Mouse (Mus musculus) midbrain, embryonic 13.5 days (tissue): ENCODE measurements around the gene Apol10b. TPM values are rescaled to one million over a fixed set of nuclear protein-coding genes. Genes with fewer than 3 reads are reported as not detected.
"Not testable (repeated sequence)": the region's sequence is repeated elsewhere in the genome, so short reads cannot be mapped to it uniquely, and the experiment has no call there.

ENCODE experiments used
- ATAC-seq: fragments of 200-750 bp; cut with Nextera tagmentation; 2 replicates; pipeline ENCODE4 v1.8.0; 2017; ENCODE audit warnings: mild to moderate bottlenecking, moderate TSS enrichment, moderate library complexity
- H3K27ac ChIP-seq: fragments of 300-500 bp; sonication (generic); 2 replicates; pipeline ENCODE4 v1.5.1; 2015; ENCODE audit warnings: inconsistent platforms, mild to moderate bottlenecking, moderate library complexity
- H3K27me3 ChIP-seq: fragments of 300-500 bp; sonication (generic); 2 replicates; pipeline ENCODE4 v1.6.1; 2015; ENCODE audit warnings: mild to moderate bottlenecking, inconsistent platforms
- H3K36me3 ChIP-seq: fragments of 300-500 bp; sonication (generic); 2 replicates; pipeline ENCODE4 v1.6.1; 2015; ENCODE audit warnings: mild to moderate bottlenecking, inconsistent platforms
- H3K4me1 ChIP-seq: fragments of 300-500 bp; sonication (generic); replicated peaks from 2 replicates; pipeline ENCODE4 v1.6.1; 2015; ENCODE audit warnings: inconsistent platforms
- H3K4me2 ChIP-seq: fragments of 300-500 bp; sonication (generic); replicated peaks from 2 replicates; pipeline ENCODE4 v1.6.1; 2015; ENCODE audit warnings: moderate library complexity, mild to moderate bottlenecking, inconsistent platforms
- H3K4me3 ChIP-seq: fragments of 300-500 bp; sonication (generic); replicated peaks from 2 replicates; pipeline ENCODE4 v1.5.1; 2015; ENCODE audit warnings: mild to moderate bottlenecking, inconsistent platforms
- H3K9ac ChIP-seq: fragments of 300-500 bp; sonication (generic); replicated peaks from 2 replicates; pipeline ENCODE4 v1.6.1; 2015; ENCODE audit warnings: mild to moderate bottlenecking, inconsistent platforms
- H3K9me3 ChIP-seq: fragments of 300-500 bp; sonication (generic); 2 replicates; pipeline ENCODE4 v1.6.1; 2016; ENCODE audit warnings: mild to moderate bottlenecking, inconsistent platforms
- WGBS: fragments of 180-500 bp; shearing (Covaris S2); methylation state at CpG from one replicate; pipeline ENCODE4 v1.1.7; 2015; 5-methylcytosine and 5-hydroxymethylcytosine counted together
- polyA plus RNA-seq: library from polyadenylated mRNA; unstranded; fragments of >200 nt; fragmentation: Nextera tagmentation; extraction: Ambion mirVana; gene quantifications from 2 replicates; pipeline ENCODE4 v1.2.1, GENCODE M21; 2015

Gene Apol10b
- not detected in 2 replicates for polyA plus RNA-seq

- 66% methylated on average over 5 of the region's 5 CpGs for WGBS
- no peaks in the 10 kb centered on the region for H3K4me1 ChIP-seq
- no peak within 1 kb of the TSS for H3K9ac ChIP-seq
- no peak for ATAC-seq
- no peak within 1 kb of the TSS for H3K4me2 ChIP-seq
- no peaks in the 10 kb centered on the region for H3K9me3 ChIP-seq
- no peaks in the 10 kb centered on the region for H3K27me3 ChIP-seq
- H3K27ac ChIP-seq: no peak within 1 kb of the TSS
- H3K36me3 ChIP-seq: no peaks in the 10 kb centered on the region
- H3K4me3 ChIP-seq: no peak within 1 kb of the TSS
These were observed at the start of gene Apol10b for GRCm38 (mm10) chr15:77595961-77596360. Gene Apol10b (minus strand): TSS chr15:77596125.

- not testable (repeated sequence) for H3K9ac ChIP-seq, H3K4me2 ChIP-seq, H3K4me1 ChIP-seq, H3K4me3 ChIP-seq, ATAC-seq, H3K27me3 ChIP-seq, H3K27ac ChIP-seq, H3K9me3 ChIP-seq, H3K36me3 ChIP-seq
- WGBS: 74% methylated on average over 2 of the region's 2 CpGs
These were observed 47.3 kb upstream of the Apol10b start, which contains the start of gene Apol11b for GRCm38 (mm10) chr15:77643176-77643575. Gene Apol11b (minus strand): TSS chr15:77643286.

- 76% methylated on average over 3 of the region's 3 CpGs for WGBS
- H3K9me3 ChIP-seq, H3K36me3 ChIP-seq, H3K4me3 ChIP-seq, H3K9ac ChIP-seq, H3K4me1 ChIP-seq, H3K27ac ChIP-seq, ATAC-seq, H3K4me2 ChIP-seq, H3K27me3 ChIP-seq: not testable (repeated sequence)
These were observed 33.9 kb upstream of the Apol10b start for GRCm38 (mm10) chr15:77629822-77630221.

- not testable (repeated sequence) for H3K27ac ChIP-seq, H3K27me3 ChIP-seq, ATAC-seq, H3K4me3 ChIP-seq, H3K9me3 ChIP-seq, H3K36me3 ChIP-seq, H3K9ac ChIP-seq, H3K4me2 ChIP-seq, H3K4me1 ChIP-seq
- WGBS: 58% methylated on average over 9 of the region's 9 CpGs
These were observed 32.7 kb upstream of the Apol10b start for GRCm38 (mm10) chr15:77628647-77629046.

GRCm38 (mm10) chr15:77626471-77626870 lies 30.5 kb upstream of the Apol10b start:
- H3K4me1 ChIP-seq, H3K27me3 ChIP-seq, H3K4me2 ChIP-seq, H3K36me3 ChIP-seq, H3K9ac ChIP-seq, H3K27ac ChIP-seq, ATAC-seq, H3K4me3 ChIP-seq, H3K9me3 ChIP-seq: not testable (repeated sequence)
- 89% methylated on average over 4 of the region's 4 CpGs for WGBS

GRCm38 (mm10) chr15:77624710-77625109 lies 28.8 kb upstream of the Apol10b start:
- 87% methylated on average over 1 of the region's 1 CpGs for WGBS
- Histone ChIP-seq H3K9ac (no peak overlapping the region), H3K4me1 (no peaks in the 10 kb centered on the region), H3K27ac (no peak overlapping the region), H3K4me2 (no peak overlapping the region), H3K27me3 (no peaks in the 10 kb centered on the region), H3K36me3 (no peaks in the 10 kb centered on the region), H3K9me3 (no peaks in the 10 kb centered on the region), H3K4me3 (no peak overlapping the region)
- no peak for ATAC-seq

GRCm38 (mm10) chr15:77606069-77606468 lies 10.1 kb upstream of the Apol10b start:
- Histone ChIP-seq H3K4me1 (no peaks in the 10 kb centered on the region), H3K9me3 (no peaks in the 10 kb centered on the region), H3K4me2 (no peak overlapping the region), H3K27me3 (no peaks in the 10 kb centered on the region), H3K9ac (no peak overlapping the region), H3K27ac (no peak overlapping the region), H3K4me3 (no peak overlapping the region), H3K36me3 (no peaks in the 10 kb centered on the region)
- 98% methylated on average over 3 of the region's 3 CpGs for WGBS
- no peak for ATAC-seq

- 86% methylated on average over 1 of the region's 1 CpGs for WGBS
- no peak within 1 kb of the TSS for H3K4me2 ChIP-seq
These were observed 3.0 kb upstream of the Apol10b start, which contains the start of gene Gm36245 for GRCm38 (mm10) chr15:77598958-77599357. Gene Gm36245 (plus strand): TSS chr15:77599258.

GRCm38 (mm10) chr15:77598429-77598828 lies 2.5 kb upstream of the Apol10b start:
- Histone ChIP-seq H3K27me3 (no peaks in the 10 kb centered on the region), H3K9ac (no peak overlapping the region), H3K9me3 (no peaks in the 10 kb centered on the region), H3K4me3 (no peak overlapping the region), H3K36me3 (no peaks in the 10 kb centered on the region), H3K4me2 (no peak overlapping the region), H3K4me1 (no peaks in the 10 kb centered on the region), H3K27ac (no peak overlapping the region)
- ATAC-seq: no peak
- 84% methylated on average over 3 of the region's 3 CpGs for WGBS

More at GRCm38 (mm10) chr15:77598958-77599357, 3.0 kb upstream of the Apol10b start, which contains the start of gene Gm36245:
- H3K9me3 ChIP-seq: no peaks in the 10 kb centered on the region
- no peaks in the 10 kb centered on the region for H3K27me3 ChIP-seq
- no peak within 1 kb of the TSS for H3K9ac ChIP-seq
- H3K27ac ChIP-seq: no peak within 1 kb of the TSS
- H3K36me3 ChIP-seq: no peaks in the 10 kb centered on the region
- ATAC-seq: no peak
- no peak within 1 kb of the TSS for H3K4me3 ChIP-seq
- H3K4me1 ChIP-seq: no peaks in the 10 kb centered on the region

- Histone ChIP-seq H3K9me3 (no peaks in the 10 kb centered on the region), H3K9ac (no peak overlapping the region), H3K36me3 (no peaks in the 10 kb centered on the region), H3K27ac (no peak overlapping the region), H3K4me2 (no peak overlapping the region), H3K27me3 (no peaks in the 10 kb centered on the region), H3K4me1 (no peaks in the 10 kb centered on the region), H3K4me3 (no peak overlapping the region)
- ATAC-seq: no peak
- WGBS: 74% methylated on average over 1 of the region's 1 CpGs
These were observed 2.4 kb downstream of the Apol10b start for GRCm38 (mm10) chr15:77593557-77593956.

GRCm38 (mm10) chr15:77590881-77591280 lies 5.0 kb downstream of the Apol10b start:
- H3K4me1 ChIP-seq: no peaks in the 10 kb centered on the region
- H3K36me3 ChIP-seq: no peaks in the 10 kb centered on the region
- ATAC-seq: no peak
- WGBS: 62% methylated on average over 2 of the region's 2 CpGs
- H3K9ac ChIP-seq: no peak overlapping the region
- H3K9me3 ChIP-seq: no peaks in the 10 kb centered on the region
- H3K4me2 ChIP-seq: no peak overlapping the region
- no peak overlapping the region for H3K27ac ChIP-seq
- no peaks in the 10 kb centered on the region for H3K27me3 ChIP-seq
- no peak overlapping the region for H3K4me3 ChIP-seq

- Histone ChIP-seq H3K4me3 (no peak overlapping the region), H3K4me1 (no peaks in the 10 kb centered on the region), H3K9ac (no peak overlapping the region), H3K27me3 (no peaks in the 10 kb centered on the region), H3K36me3 (no peaks in the 10 kb centered on the region), H3K4me2 (no peak overlapping the region), H3K9me3 (no peaks in the 10 kb centered on the region), H3K27ac (no peak overlapping the region)
- no peak for ATAC-seq
These were observed 6.9 kb downstream of the Apol10b start for GRCm38 (mm10) chr15:77588981-77589380.

- Histone ChIP-seq H3K27me3 (no peaks in the 10 kb centered on the region), H3K4me3 (no peak overlapping the region), H3K27ac (no peak overlapping the region), H3K9me3 (peaks cover 8% of the 10 kb centered on the region; the same call in 1 of the 2 replicates), H3K36me3 (no peaks in the 10 kb centered on the region), H3K4me2 (no peak overlapping the region), H3K4me1 (no peaks in the 10 kb centered on the region), H3K9ac (no peak overlapping the region)
- no peak for ATAC-seq
These were observed 8.9 kb downstream of the Apol10b start for GRCm38 (mm10) chr15:77587026-77587425.
